Mouse (Mus musculus) heart, adult 2 months (tissue): Measurements from ENCODE around the gene Pycr1.

Experiments
- CTCF ChIP-seq: fragments of 200-600 bp; IDR thresholded peaks from 2 replicates; pipeline ENCODE4 v1.8.1; 2022; ENCODE audit warnings: antibody characterized with exemption, mild to moderate bottlenecking, moderate library complexity
- EP300 ChIP-seq: fragments of 200-500 bp; IDR thresholded peaks from 2 replicates; pipeline ENCODE4 v1.6.1; 2011; ENCODE audit warnings: low read depth, low read length, control low read depth; ENCODE audit not compliant: insufficient read depth
- POLR2A ChIP-seq: fragments of 200-500 bp; IDR thresholded peaks from 2 replicates; pipeline ENCODE4 v1.6.1; 2011; ENCODE audit warnings: mild to moderate bottlenecking, low read depth, low read length, control low read depth; ENCODE audit not compliant: insufficient read depth

- TF ChIP-seq CTCF (no peak), POLR2A (no peak), EP300 (no peak)
Observed at GRCm38 (mm10) chr11:120641255-120641654, 2.3 kb downstream of the Pycr1 start.
